Mouse (Mus musculus): Measurements from ENCODE around the gene Serpina5.

DNA sequence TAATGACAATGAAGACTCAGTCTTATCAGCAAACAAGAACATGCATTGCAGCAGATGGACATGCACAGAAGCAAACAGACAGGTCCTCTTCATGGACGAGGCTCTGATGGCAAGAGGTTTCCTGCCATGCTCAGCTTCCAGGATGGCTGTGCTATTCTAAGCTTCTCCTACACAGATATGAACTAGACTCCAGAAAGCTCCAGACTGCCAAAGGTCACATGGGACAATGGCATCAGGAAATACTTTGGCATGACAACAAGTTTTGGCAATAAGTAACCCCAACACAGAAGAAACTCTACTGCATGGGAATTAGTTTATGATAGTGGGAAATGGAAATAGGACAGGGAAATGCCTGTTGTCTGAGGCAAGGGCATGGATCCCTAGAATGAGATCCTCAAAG lies 42.4 kb downstream of the Serpina5 start:
- no peak for TF ChIP-seq GATA1 (IDR thresholded peaks at IDR 0.05; ENCODE audit: low read length)
- TF ChIP-seq TAL1 (IDR thresholded peaks at IDR 0.05; ENCODE audit: low read length): no peak

Measured in erythroblast, embryonic 14.5 days (primary cell).